Mouse (Mus musculus) myocyte (in vitro differentiated cells): ENCODE data around the gene Gm21518. TPM values are rescaled to one million over a fixed set of nuclear protein-coding genes. Genes with fewer than 3 reads are reported as not detected.
"Not testable (repeated sequence)": the region's sequence is repeated elsewhere in the genome, so short reads cannot be mapped to it uniquely, and the experiment has no call there.

Experiments
- H3K27me3 ChIP-seq: one replicate; pipeline ENCODE4 v1.6.1; 2011; ENCODE audit not compliant: control insufficient read depth, insufficient read depth, insufficient read length
- H3K36me3 ChIP-seq: one replicate; pipeline ENCODE4 v1.6.1; 2011; ENCODE audit not compliant: control insufficient read depth, insufficient read depth
- H3K4me2 ChIP-seq: one replicate; pipeline ENCODE4 v1.6.1; 2011; ENCODE audit warnings: low read depth, control low read depth
- H3K4me3 ChIP-seq: one replicate; pipeline ENCODE4 v1.5.1; 2011; ENCODE audit warnings: mild to moderate bottlenecking, control low read depth, moderate library complexity
- H3K79me2 ChIP-seq: one replicate; pipeline ENCODE4 v1.6.1; 2011; ENCODE audit not compliant: control insufficient read depth, insufficient read depth
- H3ac ChIP-seq: one replicate; pipeline ENCODE4 v1.6.1; 2011; ENCODE audit not compliant: control insufficient read depth, insufficient read length
- polyA plus RNA-seq: library from polyadenylated mRNA; unstranded; fragments of >200 nt; fragmentation: generic; extraction: Trizol; gene quantifications from one replicate; pipeline ENCODE4 v1.2.1, GENCODE M21; 2012; ENCODE audit warnings: missing spikeins

The Gm21518 gene
- not detected for polyA plus RNA-seq

- not testable (repeated sequence) for H3K36me3 ChIP-seq, H3K79me2 ChIP-seq, H3ac ChIP-seq, H3K27me3 ChIP-seq, H3K4me3 ChIP-seq, H3K4me2 ChIP-seq
These were observed at the start of gene Gm21518 for GRCm38 (mm10) chrY:62190566-62190965. TSS of gene Gm21518 (plus strand) at chrY:62190866.
